Mouse (Mus musculus) heart, adult 11 months (tissue): ENCODE data around the gene Slc22a23.

Experiments
- DNase-seq: peaks from one replicate; pipeline ENCODE4 v3.0.0; 2022

Gene Slc22a23

DNA sequence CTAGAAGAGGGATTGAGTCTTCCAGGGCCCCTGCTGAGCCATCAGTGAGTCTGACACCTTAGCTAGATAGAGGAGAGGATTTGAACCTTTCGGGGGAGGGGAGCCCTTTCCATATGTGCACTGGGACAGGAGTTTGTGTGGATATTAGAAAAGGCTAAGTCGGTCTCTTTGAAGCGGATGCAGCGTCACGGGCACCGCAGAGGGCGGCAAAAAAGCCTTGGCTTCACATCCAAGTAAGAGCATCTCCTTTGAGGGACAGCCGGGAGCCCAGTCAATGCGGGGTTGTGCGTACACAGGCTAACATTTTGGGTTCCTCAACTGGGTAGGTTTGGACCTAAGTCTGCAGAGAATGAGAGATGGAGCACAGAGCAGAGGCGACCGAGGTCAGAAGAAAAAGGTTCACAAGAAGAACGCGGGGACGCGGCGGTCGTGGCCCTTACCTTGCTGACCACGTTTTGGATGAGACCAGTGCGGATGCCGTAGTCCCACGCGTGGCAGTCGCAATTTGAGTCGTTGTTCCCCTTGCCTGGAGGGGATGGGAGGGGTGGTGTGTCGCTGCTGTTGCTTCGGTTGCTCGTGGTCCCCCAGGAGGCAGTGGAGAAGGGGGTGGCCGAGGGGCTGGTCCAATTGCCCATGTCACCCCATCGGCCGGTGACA is 1.1 kb downstream of the Slc22a23 start:
- DNase-seq: peak; percentile 91

DNA sequence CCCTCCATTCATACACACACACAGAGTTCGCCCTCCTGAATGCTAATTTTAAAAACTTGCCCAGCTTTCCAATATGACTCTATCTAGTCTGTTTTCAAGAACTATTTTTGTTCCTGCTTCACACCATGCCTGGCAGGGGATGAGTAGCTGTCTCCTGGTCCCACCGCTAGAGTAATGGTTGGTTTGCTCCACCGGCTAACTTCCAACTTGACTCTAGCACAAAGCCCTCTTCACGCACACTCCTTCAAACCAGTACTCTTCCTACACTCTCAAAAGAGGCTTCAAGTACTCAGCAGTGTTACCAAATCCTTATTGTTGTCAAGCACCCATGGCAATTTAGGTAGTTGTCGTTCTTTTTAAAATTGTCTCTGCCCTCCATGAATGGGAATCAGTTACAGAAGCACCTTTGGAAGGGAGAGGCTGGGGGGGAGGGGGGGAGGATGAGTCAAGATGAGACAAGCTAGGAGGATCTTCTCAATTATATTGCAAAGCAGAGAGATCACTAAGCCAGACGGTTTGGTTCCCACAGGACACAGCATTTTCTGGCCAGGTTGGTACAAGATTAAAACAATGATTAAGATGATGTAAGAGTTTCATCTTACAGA is 2.6 kb downstream of the Slc22a23 start:
- no peak for DNase-seq

DNA sequence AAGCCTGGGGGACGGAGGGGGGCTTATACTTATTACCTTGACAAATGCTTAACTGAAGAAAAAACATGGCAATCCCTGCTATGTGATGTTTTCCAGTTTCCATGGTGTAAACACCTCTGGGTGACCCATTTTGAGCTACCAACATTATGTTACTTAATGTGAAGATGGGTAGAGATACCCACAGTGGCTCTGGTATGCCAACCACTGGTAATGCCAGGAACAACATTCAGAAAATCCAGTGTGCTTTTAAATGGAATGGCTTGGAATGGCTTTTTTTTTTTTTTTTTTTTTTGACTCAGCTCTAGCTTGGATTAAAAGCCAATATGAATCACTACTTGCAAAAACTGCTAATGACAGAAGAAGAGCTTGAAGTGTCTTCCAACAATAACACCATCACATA is 8.1 kb downstream of the Slc22a23 start:
- no peak for DNase-seq

DNA sequence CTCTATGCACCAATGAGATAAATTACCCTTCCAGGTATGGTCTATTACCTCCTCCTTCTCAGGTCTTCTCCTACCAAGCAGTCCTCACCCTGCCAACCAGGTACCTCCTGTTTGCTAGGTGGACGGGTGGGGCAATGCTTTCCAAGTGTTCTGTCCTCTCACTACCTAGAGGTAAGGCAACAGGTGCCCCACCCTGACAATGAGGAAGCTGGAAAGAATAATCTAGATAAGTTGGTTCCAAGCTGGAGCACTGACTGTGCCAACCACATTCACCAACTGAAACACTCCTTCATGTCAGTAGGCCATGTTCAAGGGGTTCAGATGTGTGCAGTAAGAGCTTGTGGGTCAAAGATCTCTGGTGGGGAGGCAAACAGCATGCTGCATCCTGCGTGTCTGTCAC is 10.1 kb downstream of the Slc22a23 start:
- DNase-seq: no peak

DNA sequence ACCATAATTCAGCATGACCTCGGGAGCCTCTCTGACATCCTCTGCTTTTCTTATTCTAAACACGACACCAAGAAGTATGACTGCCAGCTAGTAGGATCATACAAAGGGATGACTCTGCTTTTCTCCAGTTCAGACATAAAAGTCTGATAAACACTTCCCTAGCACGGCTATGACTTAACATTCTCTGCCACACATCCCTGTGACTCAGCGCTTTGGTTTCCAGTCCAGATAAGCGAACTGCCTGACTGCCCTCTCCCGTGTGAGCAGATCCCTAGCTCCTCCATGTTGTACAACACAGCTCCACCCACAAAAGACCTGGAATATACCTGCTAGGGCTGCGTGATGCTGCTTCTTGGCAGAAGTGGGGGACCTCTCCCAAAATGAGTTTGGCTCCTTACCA is 12.2 kb downstream of the Slc22a23 start:
- DNase-seq: no peak

DNA sequence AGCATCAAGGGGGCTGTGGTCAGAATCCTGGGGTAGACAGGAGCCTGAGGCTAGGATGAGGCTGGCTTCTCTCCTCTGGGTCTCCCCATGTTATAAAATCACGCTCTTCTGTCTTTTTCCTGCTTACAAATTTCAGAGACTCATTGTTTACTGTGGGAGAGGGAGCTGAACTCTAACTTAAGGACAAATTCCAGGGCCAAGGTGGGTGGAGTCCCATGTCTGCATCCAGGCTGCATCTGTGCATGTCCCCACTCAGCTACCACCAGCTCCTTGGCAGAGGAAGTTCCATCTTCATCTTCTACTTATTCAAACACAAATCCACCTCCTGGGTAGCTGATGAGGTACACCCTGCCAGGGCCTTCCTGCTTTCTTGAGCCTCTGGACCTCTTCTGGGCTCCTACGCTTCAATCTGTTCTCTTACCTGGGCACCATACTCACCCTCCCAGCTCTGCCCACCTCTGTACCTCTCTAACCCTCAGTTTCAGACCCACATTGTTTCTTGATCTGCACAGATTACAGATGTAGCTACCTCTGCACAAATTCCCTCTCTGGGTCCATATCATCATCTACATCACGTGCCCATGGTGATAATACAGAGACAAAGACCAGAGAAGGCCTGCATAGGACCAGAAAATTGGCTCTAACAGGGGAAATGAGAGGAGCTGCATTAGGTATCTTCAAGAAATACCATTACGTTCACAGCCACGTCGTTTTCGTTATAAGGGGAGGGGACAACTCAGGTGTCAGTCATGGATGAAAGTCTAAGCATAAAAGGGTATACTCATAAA is 13.4 kb downstream of the Slc22a23 start:
- no peak for DNase-seq

DNA sequence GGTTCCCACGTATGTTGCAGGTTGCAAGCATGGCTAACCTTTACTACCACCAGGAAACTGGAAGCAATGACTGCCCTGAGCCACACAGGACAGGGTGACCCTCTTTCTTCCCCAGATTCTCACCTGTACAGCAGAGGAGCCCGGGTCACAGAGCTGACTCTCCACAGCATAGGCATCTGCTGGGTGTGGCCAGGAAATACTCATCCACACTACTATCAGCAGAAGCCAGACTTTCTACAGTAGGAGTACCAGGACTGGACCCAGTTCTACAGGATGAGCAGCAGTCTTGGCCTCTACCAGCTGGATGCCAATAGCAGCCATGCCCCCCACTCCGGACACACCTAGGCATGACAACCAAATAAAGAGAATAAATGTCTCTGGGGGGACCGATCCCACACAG is 15.4 kb downstream of the Slc22a23 start:
- no peak for DNase-seq

DNA sequence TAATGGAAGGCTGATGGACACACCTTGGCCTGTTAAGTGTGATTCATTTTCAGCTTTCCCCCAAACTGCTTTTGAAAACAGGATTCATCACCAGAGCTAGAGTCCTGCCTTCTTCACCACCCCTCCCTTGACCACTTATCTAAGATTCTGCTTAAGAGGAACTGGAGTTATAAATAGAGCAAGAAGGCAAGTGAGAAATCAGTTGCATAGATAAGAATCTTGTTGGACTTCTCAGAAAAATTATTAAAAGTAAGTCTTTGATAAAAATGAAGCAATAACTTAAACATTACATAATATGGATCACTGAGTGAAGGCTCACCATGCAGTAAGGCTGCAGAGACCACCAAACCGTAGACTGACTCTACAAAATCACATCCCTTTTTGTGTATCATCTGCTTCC is 18.0 kb downstream of the Slc22a23 start:
- no peak for DNase-seq

DNA sequence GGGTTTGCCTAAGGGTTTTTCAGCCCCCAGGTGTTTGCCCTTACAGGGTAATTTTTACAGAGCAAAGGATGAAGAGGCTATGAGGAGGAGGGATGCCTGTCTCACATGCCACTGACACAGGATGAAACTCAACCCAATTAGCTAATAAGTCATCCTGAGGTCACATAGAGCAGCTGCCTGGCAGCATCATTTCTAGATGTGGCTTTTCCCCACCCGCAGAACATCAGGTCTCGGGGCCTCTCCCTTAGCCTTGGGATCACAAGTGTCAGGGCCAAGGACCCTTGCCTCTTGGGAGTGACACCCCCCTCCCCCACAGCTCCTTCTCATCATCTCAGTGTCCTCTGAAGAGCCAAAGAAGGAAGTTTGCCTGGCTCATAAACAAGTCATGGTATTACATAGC is 21.6 kb downstream of the Slc22a23 start:
- DNase-seq: no peak

DNA sequence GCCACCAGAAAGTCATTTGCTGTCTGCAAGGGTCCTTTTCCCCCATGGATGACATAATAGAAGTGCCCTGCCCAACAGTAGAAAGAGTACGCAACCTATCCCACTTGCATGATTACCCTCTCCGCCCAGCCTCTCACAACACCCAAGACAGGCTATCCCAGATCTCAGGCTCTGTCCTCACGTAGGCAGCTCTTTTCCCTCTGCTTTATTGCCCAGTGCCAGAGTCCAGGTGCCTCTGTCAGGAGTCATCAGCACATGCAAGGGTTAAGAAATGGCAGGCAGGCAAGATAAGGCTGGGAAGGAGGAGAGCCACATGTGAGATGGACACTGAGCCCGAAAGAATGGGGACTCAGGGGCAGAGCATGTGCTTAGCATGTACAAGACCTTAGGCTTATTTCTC is 24.5 kb downstream of the Slc22a23 start:
- no peak for DNase-seq

DNA sequence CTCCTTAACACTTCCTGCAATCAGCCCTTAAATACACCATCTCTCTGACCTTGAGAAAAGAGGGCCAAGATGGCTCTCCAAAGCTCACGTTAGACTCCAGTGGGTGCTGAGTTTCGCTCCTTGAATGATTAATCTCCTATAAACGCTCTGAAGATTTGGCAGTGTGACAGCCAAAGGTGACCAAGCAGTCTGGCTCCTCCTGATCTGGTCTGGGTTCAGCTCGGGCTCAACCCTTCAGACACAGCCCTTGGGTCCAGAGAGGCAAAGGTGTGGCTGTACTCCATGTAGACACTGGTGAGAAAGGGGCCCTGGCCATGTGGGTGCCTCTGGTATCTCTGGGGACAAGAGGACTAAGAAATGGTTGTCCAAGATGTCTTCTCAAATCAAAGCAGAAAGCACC is 27.9 kb downstream of the Slc22a23 start:
- DNase-seq: no peak

DNA sequence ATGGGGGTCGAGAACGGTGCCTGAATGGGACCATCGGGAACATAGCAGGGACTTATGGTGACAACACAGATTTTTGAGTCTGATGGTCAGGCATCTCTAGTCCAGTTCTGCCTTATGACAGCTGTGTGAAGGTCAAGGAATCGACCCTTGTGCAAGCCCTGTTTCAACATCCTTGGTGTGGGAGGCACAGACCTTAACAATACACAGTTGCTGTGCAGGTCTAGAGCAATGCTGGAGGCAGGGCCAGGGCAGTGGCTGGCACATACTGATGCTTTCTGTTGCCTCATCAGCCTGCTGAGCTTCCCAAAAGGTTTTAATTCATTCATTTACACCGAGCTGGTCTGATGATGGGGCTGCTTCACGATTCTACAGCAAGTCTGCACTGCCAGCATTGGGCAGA is 28.5 kb downstream of the Slc22a23 start:
- peak; percentile 72 for DNase-seq

DNA sequence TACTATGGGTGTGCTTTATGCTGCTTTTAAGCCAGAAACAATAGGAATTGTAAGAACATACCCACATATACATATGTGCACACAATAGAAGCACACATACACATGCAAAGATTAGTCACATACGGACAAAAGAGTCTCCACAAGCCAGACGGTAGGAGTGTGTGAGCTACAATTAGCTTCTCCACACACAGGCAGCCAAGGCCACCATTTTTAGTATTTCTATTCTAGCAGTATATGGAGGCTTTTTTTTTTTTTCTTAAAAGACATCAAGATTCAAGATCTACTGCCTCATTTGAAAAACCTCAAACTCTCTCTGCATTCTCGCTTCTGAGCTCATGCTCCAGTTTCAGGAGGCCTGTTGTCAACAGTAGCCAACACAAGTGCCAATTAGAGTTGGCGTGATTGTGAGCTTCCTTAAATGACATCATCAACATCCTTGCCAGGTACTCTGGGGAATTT is 31.9 kb downstream of the Slc22a23 start:
- peak; percentile 50 for DNase-seq

DNA sequence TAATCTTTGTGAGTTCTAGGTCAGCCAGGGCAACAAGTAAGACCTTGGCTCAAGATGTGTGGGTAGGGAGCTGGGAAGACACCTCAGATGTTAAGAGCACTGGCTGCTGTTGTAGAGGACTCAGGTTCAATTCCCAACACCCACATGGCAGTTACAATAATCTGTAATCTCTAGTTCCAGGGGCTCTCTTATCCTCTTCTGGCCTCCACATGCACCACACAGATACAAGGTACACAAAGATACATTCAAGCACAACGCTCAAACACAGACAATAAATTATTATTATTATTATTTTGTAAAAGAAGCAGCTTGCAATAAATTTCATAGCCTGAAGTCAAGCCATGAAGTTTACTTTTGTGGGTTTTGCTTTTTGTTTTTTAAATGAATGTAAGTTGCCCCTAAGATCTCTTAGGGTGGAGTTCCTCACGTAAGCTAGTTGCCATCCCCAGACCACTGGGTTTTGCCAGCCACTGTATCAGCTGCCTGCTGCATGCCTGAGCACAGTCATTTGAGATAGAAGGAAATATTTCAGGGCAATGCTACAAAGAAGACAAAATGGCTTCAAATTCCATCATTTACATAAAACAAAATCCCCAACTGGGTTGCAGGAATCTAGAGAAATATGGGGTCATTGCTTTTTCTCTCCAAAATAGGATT is 32.5 kb downstream of the Slc22a23 start:
- peak; percentile 29 for DNase-seq

DNA sequence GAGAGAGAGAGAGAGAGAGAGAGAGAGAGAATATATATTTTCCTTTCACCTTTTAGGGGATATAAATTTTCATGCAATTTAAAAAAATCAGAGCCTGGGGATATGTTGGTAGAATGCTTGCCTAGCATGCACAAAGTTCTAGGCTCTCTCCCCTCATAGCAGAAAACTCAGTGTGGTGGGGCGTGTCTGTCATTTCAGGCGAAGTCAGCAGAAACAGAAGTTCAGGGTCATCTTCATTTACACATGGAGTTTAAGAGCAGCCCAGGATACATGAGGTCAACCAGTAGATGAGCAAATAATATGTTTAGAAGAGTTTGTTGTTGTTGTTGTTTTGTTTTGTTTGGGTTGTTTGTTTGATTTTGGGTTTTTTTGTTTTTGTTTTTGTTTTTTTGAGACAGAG is 33.4 kb downstream of the Slc22a23 start:
- peak; percentile 66 for DNase-seq

DNA sequence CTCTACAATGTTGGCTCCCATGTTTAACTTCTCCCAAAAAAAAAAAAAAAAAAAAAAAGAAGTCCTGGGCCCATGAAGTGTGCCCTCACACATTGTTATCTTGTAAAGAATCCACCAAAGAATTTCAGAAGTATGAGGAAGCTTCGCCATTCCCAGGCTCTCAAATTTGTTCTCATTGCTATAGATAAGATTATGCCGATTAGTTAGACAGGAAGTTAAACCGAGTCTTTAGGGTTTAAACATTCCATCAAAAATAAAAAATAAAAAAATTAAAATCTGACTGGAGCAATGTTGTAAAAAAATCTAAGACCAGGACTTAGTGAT is 36.4 kb downstream of the Slc22a23 start:
- no peak for DNase-seq

DNA sequence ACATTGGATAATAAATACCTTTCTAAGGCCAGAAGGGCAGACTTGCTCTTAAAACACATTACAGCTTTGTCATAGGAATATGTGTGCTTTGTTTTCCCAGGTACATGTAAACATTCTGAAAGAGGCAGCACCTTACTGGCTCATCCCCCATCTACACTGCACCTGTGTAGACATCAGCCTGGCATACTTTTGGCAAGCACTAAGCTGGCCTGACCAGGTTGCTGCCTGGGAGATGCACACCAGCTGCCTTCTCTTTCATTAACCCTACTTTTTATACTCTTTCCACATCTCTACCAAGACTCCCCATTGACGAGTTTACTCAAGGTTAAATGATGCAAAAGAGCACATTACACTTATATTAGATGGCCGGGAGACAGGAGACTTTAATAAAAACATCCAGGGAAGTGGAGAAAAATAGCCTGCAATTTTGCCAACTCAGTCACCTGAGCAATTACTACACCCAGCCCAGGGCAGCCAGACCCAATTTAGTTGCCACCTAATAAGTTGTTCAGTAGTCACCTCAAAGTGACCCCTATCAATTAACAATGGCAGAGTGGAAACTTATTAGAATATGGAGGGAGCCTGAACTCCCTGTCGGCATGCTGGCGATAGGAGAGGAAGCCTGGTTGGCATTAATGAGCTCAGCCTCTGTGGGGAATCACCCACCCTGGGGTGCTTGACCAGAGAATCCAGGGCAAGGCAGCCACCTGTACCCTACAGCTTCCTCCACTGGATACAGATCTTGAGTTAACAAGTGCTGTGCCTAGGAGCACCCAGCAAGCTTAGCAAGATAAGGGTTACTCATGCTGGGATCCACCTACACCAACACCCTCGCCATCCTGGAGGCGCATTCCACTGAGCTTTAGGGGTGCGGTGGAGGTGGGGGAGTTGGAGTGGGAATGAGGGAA is 37.0 kb downstream of the Slc22a23 start:
- peak; percentile 85 for DNase-seq

DNA sequence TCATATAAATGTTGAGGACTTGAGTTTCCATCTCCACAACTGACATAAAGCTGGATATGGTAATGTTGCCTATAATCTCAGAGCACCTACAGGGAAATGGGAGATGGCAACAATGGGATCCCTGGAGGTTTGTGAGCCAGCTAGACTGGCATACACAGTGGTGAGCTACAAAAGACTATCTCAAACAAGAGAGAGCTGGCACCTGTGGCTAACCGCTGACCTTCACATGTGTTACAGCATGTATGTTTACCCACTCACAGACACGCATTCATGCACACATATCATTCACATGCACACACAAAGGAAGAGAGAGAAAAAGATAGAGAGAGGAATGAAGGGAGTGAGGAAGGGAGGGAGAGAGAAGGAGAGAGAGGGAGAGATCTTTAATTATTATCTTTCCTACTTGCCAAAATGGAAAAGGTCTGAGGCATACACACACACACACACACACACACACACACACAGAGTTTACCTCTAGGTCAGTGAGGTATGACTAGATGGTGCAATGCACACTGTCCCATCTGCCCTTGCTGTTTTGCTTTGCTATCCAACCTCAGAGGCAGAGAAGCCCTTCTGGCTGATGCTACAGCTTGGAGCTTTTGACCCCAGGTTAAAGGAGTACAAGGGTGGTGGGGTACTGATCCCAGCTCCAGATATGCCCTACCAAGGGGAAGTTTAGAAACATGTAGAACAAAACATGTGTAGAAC is 38.9 kb downstream of the Slc22a23 start:
- peak; percentile 64 for DNase-seq

DNA sequence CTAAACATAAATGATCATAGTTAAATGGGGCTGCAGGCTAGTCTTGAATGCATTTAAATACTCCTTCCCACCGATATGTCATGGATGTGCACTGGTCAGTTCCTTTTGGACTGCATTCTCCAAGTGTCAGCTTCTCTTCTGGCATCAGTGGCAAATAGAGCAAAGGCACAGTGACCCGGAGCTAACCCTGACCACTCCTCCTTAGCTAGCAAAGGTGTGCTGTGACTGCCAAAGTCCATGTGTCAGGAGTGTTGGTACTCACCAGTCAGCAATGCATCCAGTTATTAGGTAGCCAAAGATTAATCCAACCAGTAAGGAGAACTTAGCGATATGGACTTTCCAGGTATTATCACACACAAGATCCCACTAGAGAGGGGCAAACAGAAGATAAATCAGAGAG is 40.1 kb downstream of the Slc22a23 start:
- peak; percentile 66 for DNase-seq

DNA sequence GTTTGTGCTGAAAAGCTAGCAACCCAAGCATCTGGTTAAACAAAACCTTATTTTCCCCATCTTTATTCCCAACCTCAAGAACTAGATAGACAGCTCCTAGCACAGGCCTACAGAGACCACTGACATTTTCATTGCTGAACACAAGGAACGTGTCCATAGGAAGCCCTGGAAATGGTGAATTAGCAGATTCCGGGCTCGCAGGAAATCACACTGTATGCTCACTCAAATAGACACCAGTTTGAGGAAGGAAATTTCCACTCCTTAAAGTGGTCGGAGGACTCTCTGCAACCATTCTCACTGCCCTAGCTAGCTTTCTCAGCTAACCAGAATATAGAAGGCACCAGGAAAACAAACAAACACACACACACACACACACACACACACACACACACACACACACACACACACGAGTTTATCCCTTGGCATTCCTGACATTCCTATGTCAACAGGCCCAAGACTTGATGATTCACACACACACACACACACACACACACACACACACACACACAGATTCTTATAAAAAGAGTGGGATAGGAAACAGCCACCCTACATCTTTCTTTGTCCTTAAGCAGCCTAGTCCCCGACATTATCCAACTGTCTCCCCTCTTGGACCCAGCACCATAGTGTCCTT is 41.5 kb downstream of the Slc22a23 start:
- DNase-seq: peak; percentile 79

DNA sequence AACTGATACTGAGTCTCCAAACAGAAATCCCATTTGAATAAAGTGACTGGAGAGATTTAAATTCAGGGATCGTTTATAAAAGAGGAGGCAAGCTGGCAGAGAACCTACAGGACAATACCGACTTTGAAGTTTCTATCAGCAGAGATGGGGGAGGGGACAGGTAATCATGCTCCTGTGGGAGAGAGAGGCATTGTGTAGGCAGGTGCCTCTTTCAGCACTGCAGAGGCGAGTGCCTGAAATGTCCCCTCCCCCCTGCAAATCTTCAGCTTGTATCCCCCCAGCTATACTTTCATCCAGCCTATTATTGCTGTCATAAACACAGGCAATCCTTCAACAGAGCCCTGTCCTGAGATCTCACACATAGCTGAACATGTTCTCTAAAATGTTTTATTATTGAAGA is 43.4 kb downstream of the Slc22a23 start:
- peak; percentile 80 for DNase-seq
